Mouse (Mus musculus): ENCODE measurements around the gene Gm21962. TPM values are rescaled to one million over a fixed set of nuclear protein-coding genes. Genes with fewer than 3 reads are reported as not detected.
"Not testable (repeated sequence)": the region's sequence is repeated elsewhere in the genome, so short reads cannot be mapped to it uniquely, and the experiment has no call there.

The Gm21962 gene
- 0.19 TPM in 1 of 2 replicates, not detected in the other for total RNA-seq (2014; rRNA removed)
- polyA plus RNA-seq (2015; fragmentation: Nextera tagmentation; extraction: Ambion mirVana): not detected in 2 replicates

GRCm38 (mm10) chr3:137671224-137671623, at the start of gene Gm21962:
Gm21962 (plus strand) TSS chr3:137671524.
- not testable (repeated sequence) for H3K4me3 ChIP-seq (ENCODE audit: low read depth, low read length); H3K27ac ChIP-seq (ENCODE audit: low read depth, low read length); H3K9ac ChIP-seq; DNase-seq; H3K27me3 ChIP-seq (ENCODE audit: insufficient read depth, low read length); ATAC-seq; H3K4me1 ChIP-seq (ENCODE audit: insufficient read depth); H3K9me3 ChIP-seq (ENCODE audit: low read length); H3K4me2 ChIP-seq (ENCODE audit: low read depth); H3K36me3 ChIP-seq (ENCODE audit: insufficient read depth)
- no CpG with 5 or more reads among the region's 3 CpGs for WGBS

DNA sequence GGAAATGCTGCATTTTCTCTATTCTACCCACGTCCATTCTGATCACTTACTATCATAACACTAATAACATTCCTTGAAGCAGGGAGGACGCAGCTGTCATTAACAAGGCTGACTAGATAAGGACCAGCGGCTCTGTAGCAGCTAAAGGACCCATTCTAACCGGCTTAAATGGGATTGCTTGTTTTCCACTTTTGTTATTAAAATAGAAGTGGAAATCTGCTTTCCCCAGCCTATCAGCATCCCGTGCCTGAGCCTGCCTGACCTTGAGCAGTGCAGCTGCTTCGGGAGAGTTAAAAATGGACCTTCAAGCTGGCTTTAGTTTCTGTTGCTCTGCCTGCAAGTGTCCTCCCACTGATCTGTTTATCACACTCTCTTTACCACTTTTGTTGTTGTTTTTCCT, 49.2 kb upstream of the Gm21962 start:
- no peaks in the 10 kb centered on the region for H3K9me3 ChIP-seq (ENCODE audit: low read length)
- ATAC-seq: no peak
- H3K27me3 ChIP-seq (ENCODE audit: insufficient read depth, low read length): no peaks in the 10 kb centered on the region; the same call in 1 of the 2 replicates
- H3K4me1 ChIP-seq (ENCODE audit: insufficient read depth): 0 out of 2 replicates have a peak, but pooled peaks cover 8% of the 10 kb centered on the region
- H3K4me3 ChIP-seq (ENCODE audit: low read depth, low read length): no peak overlapping the region
- H3K36me3 ChIP-seq (ENCODE audit: insufficient read depth): no peaks in the 10 kb centered on the region
- DNase-seq: no peak
- no peak overlapping the region for H3K9ac ChIP-seq
- H3K4me2 ChIP-seq (ENCODE audit: low read depth): no peak overlapping the region
- H3K27ac ChIP-seq (ENCODE audit: low read depth, low read length): no peak overlapping the region
- TF ChIP-seq CTCF (IDR thresholded peaks at IDR 0.05; ENCODE audit: low read depth): no peak
- WGBS: 40% methylated on average over 6 of the region's 6 CpGs

DNA sequence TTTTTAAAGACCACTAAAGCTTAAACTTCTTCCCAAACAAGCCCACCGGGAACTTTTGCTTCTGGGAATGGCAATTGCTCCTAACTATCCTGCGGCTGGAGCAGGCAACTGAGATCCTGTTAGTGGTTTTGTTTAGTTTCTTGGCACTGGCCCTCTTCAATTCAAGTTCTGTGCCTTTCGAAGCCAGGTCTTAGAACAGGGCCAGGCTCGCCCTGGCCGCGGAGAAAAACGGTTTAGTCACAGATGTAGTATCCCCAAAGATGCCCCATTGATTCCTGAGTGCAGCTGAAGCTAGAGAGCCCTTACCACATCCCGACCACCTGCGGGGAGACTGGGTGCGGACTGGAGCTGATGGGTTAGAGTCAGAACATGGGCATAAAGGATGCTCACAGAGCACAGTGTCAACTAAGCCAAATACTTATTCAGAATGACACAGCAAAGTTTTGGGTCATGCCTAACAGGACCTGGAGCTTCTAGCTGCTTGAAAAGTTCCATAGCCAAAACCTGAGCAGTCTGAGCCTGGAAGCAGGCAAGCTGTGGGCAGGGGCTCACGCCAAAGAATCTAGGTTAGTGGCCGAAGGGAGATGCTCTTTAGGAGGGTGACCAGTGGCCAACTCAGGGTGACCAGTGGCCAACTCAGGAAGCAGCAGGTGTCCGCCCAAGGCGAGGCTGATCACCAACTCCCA, 48.3 kb upstream of the Gm21962 start:
- Histone ChIP-seq H3K4me2 (ENCODE audit: low read depth) (peak overlapping the region; percentile 86), H3K4me1 (ENCODE audit: insufficient read depth) (0 out of 2 replicates have a peak, but pooled peaks cover 8% of the 10 kb centered on the region), H3K9me3 (ENCODE audit: low read length) (no peaks in the 10 kb centered on the region), H3K9ac (peak overlapping the region; percentile 39; the same call in 1 of the 2 replicates), H3K36me3 (ENCODE audit: insufficient read depth) (no peaks in the 10 kb centered on the region), H3K27me3 (ENCODE audit: insufficient read depth, low read length) (no peaks in the 10 kb centered on the region; the same call in 1 of the 2 replicates), H3K4me3 (ENCODE audit: low read depth, low read length) (peak overlapping the region; percentile 39), H3K27ac (ENCODE audit: low read depth, low read length) (no peak overlapping the region)
- no peak for DNase-seq
- WGBS: 18% methylated on average over 14 of the region's 14 CpGs
- no peak for TF ChIP-seq CTCF (IDR thresholded peaks at IDR 0.05; ENCODE audit: low read depth)
- peak; percentile 12; the same call in 1 of the 2 replicates for ATAC-seq

GRCm38 (mm10) chr3:137623581-137624362, 47.6 kb upstream of the Gm21962 start:
- Histone ChIP-seq H3K4me2 (ENCODE audit: low read depth) (peak overlapping the region; percentile 86), H3K4me1 (ENCODE audit: insufficient read depth) (0 out of 2 replicates have a peak, but pooled peaks cover 8% of the 10 kb centered on the region), H3K36me3 (ENCODE audit: insufficient read depth) (no peaks in the 10 kb centered on the region), H3K27ac (ENCODE audit: low read depth, low read length) (peak overlapping the region; percentile 45; the same call in 1 of the 2 replicates), H3K27me3 (ENCODE audit: insufficient read depth, low read length) (no peaks in the 10 kb centered on the region; the same call in 1 of the 2 replicates), H3K9ac (peak overlapping the region; percentile 39), H3K9me3 (ENCODE audit: low read length) (no peaks in the 10 kb centered on the region), H3K4me3 (ENCODE audit: low read depth, low read length) (peak overlapping the region; percentile 39)
- WGBS: 1% methylated on average over 47 of the region's 47 CpGs
- DNase-seq (no peak), ATAC-seq (peak; percentile 77)
- no peak for TF ChIP-seq CTCF (IDR thresholded peaks at IDR 0.05; ENCODE audit: low read depth)

DNA sequence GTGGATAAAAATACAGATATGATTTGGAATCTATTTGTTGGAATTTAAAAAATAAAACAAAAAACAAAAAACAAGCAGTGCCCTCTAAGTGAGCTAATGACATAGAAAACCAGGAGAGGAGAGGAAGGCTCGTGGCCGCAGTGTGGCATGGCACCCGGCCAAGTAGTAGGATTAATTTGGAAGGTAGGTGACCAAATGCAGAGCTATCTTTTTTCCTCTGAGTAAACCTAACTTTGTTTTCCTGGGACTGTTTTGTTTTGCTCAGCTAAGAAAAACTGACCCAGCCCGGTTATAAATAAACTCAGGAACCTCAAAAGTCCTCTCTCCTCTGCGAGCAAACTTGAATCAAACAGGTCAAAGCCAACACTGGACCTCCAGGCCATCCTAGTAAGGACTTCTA, 46.3 kb upstream of the Gm21962 start:
- 56% methylated on average over 5 of the region's 5 CpGs for WGBS
- Histone ChIP-seq H3K4me3 (ENCODE audit: low read depth, low read length) (no peak overlapping the region), H3K4me2 (ENCODE audit: low read depth) (no peak overlapping the region), H3K36me3 (ENCODE audit: insufficient read depth) (no peaks in the 10 kb centered on the region), H3K4me1 (ENCODE audit: insufficient read depth) (0 out of 2 replicates have a peak, but pooled peaks cover 8% of the 10 kb centered on the region), H3K27me3 (ENCODE audit: insufficient read depth, low read length) (no peaks in the 10 kb centered on the region; the same call in 1 of the 2 replicates), H3K27ac (ENCODE audit: low read depth, low read length) (no peak overlapping the region), H3K9ac (no peak overlapping the region), H3K9me3 (ENCODE audit: low read length) (no peaks in the 10 kb centered on the region)
- TF ChIP-seq CTCF (IDR thresholded peaks at IDR 0.05; ENCODE audit: low read depth): no peak
- no peak for DNase-seq
- ATAC-seq: no peak

- ATAC-seq (no peak), DNase-seq (no peak)
- H3K27me3 ChIP-seq (ENCODE audit: insufficient read depth, low read length): no peaks in the 10 kb centered on the region
- no peaks in the 10 kb centered on the region for H3K36me3 ChIP-seq (ENCODE audit: insufficient read depth)
- no peaks in the 10 kb centered on the region for H3K9me3 ChIP-seq (ENCODE audit: low read length)
- H3K4me2 ChIP-seq (ENCODE audit: low read depth): no peak overlapping the region
- no peaks in the 10 kb centered on the region for H3K4me1 ChIP-seq (ENCODE audit: insufficient read depth)
- no peak overlapping the region for H3K27ac ChIP-seq (ENCODE audit: low read depth, low read length)
- H3K4me3 ChIP-seq (ENCODE audit: low read depth, low read length): no peak overlapping the region
- WGBS: 94% methylated on average over 10 of the region's 10 CpGs
- TF ChIP-seq CTCF (IDR thresholded peaks at IDR 0.05; ENCODE audit: low read depth): no peak
- H3K9ac ChIP-seq: no peak overlapping the region
Observed at GRCm38 (mm10) chr3:137633726-137634125, 37.6 kb upstream of the Gm21962 start.

- Histone ChIP-seq H3K36me3 (ENCODE audit: insufficient read depth) (no peaks in the 10 kb centered on the region), H3K4me2 (ENCODE audit: low read depth) (no peak overlapping the region), H3K27me3 (ENCODE audit: insufficient read depth, low read length) (no peaks in the 10 kb centered on the region), H3K4me3 (ENCODE audit: low read depth, low read length) (no peak overlapping the region), H3K9ac (no peak overlapping the region), H3K27ac (ENCODE audit: low read depth, low read length) (no peak overlapping the region), H3K9me3 (ENCODE audit: low read length) (no peaks in the 10 kb centered on the region), H3K4me1 (ENCODE audit: insufficient read depth) (no peaks in the 10 kb centered on the region)
- WGBS: 90% methylated on average over 4 of the region's 4 CpGs
- no peak for TF ChIP-seq CTCF (IDR thresholded peaks at IDR 0.05; ENCODE audit: low read depth)
- DNase-seq: no peak
- ATAC-seq: no peak
Observed at GRCm38 (mm10) chr3:137636571-137636970, 34.8 kb upstream of the Gm21962 start.

All from forebrain, postnatal 0 days (tissue).